Mouse (Mus musculus): ENCODE measurements at regions not wholly inside any gene's neighbourhood (a gene's known extent, or its start where the extent isn't known, plus 50 kb on each side); places are given as distances from the start of the nearest gene placed in this dataset.

DNA sequence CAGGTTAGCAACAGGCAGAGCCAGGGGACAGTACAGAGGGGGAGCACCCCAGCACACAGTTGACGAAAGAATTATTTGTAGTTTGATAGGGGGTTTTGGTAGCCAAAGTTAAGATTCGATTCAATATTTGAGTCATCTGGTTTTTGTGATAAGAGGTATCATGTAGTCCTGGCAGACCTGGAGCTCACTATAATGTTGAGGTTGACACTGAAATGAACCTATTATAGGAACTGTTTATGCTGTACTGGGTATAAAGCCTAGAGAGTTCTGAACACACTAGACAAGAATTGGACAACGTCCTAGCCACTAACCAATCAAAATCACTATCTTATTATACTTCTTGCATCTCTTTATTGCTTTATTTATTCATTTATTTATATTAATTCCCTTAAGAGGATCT is 284.4 kb upstream of the Thbs1 start:
- no peak overlapping the region for H3K4me3 ChIP-seq
- no peak for TF ChIP-seq CTCF (IDR thresholded peaks at IDR 0.05)
- no peak for DNase-seq
- no peak overlapping the region for H3K27ac ChIP-seq
- intact Hi-C loops (cut with DNase I) = no loop called here

DNA sequence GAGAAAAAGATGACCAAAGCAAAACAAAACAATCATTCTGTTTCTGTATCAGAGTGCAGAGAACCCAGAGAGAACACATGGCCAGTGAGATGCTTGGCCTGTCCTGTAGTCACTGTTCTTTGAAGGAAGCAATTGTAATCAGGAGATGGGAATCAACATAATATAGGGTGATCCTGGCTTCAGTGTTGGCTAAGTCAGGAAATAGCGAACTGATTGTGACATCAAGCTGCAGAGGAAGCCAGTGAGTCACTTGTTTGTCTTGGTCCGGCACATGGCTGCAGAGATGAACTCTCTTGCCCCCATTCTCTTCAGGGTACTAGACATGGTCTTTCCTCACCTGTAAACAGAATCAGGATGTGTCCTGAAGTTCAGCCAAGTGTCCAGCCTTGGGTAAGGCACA is 273.3 kb upstream of the Thbs1 start:
- Histone ChIP-seq H3K27ac (peak overlapping the region; percentile 60), H3K4me3 (no peak overlapping the region)
- TF ChIP-seq CTCF (IDR thresholded peaks at IDR 0.05) = no peak
- intact Hi-C loops (cut with DNase I) = no loop called here
- peak; percentile 29 for DNase-seq

DNA sequence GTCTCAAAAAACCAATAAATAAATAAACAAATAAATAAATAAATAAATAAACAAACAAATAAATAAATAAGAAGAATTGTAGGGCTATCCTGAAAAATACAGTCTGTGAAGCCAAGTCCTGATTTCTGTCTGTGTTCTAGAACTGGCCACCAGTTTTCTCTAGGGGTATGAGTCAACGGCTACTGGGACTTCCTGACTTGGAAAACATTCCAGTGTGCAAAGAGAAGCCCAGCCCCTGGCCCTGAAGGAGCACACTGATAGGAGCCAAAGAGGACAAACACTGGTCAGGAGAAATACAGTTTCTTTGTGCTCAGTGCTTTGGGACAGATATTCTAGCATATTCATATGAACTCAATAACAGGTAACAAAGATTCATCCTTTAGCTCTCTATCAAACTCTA is 271.3 kb upstream of the Thbs1 start:
- Histone ChIP-seq H3K27ac (peak overlapping the region; percentile 65), H3K4me3 (no peak overlapping the region)
- peak; percentile 65 for DNase-seq
- intact Hi-C loops (cut with DNase I) = no loop called here
- TF ChIP-seq CTCF (IDR thresholded peaks at IDR 0.05) = no peak

DNA sequence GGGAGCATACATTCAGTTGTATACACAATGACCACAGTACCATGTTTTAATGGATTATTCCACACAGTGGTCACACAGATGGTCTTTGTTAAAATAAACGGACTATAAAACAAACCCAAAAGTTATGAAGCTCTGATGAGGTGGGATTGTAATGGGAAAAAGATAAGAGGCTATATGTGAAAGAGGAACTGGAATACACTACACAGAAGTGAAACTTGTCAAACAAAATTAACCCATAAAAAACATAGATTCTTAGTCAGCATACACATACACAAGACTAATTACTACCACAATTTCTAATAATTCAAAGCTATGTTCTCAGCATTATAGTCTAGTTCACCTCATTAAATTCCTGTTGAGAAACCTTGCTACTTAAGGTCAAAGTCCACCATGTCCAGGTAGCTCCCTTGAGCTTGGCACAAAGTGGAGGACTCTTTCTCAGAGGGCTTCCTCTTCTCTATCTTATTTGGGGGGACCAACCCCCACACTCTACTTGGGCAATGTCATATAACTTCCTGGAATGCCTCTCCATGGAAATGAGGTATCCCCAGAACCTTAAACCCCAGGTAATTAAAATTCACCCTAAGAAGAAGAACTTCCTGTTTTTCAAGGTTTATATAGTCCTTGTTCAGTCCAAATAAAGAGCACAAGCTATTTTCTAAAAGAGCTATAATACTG is 269.2 kb upstream of the Thbs1 start:
- Histone ChIP-seq H3K4me3 (no peak overlapping the region), H3K27ac (no peak overlapping the region)
- TF ChIP-seq CTCF (IDR thresholded peaks at IDR 0.05) = no peak
- DNase-seq = no peak
- intact Hi-C loops (cut with DNase I) = no loop called here

DNA sequence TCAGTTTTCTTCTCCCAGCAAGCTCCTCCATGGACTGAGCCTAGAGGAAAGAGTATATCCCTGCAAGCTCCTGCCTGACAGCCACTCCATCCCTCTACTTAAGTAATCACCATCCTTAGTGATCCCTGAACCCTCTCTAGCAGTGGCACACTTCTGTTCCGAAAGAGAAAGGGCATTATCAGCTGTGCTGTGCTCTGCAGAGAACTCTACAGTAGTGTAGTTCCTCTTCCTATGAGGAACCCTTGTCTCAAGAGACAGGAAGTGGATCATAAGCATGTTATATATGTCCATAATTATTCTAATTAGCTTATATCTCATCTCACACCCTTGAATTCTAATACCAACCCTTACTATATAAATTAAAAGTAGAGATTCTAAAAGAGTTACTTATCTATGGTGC is 259.2 kb upstream of the Thbs1 start:
- intact Hi-C loops (cut with DNase I) = no loop called here
- Histone ChIP-seq H3K27ac (no peak overlapping the region), H3K4me3 (no peak overlapping the region)
- TF ChIP-seq CTCF (IDR thresholded peaks at IDR 0.05) = no peak
- DNase-seq = no peak

DNA sequence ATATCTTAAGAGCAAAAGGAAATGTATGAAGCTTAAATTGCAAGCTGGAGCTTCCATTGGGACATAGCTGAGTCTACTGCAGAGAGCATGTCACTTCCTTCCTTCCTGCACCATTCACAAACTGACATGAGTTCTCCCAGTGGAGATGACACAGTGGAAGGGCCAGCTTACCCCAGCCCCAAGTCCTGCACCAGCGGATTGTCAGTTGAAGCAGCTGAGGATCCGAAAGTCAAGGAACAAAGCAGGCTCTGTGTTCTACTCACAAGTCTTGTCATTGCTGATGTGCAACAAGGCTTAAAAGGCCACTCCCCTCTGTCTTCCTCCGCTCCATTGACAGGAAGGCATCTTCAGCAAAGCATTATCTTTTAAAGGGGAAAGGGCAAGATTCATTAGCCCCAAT is 249.4 kb upstream of the Thbs1 start:
- no peak overlapping the region for H3K27ac ChIP-seq
- intact Hi-C loops (cut with DNase I) = no loop called here
- H3K4me3 ChIP-seq = no peak overlapping the region
- DNase-seq = no peak
- TF ChIP-seq CTCF (IDR thresholded peaks at IDR 0.05) = no peak

DNA sequence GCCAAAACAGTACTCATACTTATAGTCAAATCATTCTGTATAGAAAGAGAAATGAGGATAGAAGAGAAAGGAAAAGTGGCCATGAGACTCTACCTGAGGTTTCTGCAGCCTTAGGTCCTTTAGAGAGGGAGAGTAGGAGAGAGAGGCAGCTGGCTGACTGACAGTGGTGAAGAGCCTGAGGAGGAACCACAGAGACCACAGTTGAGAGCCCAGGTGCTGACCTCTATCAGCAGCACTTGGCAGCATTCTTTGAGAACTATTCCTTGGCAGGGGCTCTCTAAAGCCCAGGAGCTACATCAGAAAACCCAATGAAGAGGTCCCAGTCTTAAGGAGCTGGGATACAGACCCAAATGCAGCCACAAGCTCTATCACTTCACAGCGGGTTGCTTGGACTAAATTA is 246.6 kb upstream of the Thbs1 start:
- DNase-seq = no peak
- intact Hi-C loops (cut with DNase I) = no loop called here
- Histone ChIP-seq H3K4me3 (no peak overlapping the region), H3K27ac (no peak overlapping the region)
- no peak for TF ChIP-seq CTCF (IDR thresholded peaks at IDR 0.05)

DNA sequence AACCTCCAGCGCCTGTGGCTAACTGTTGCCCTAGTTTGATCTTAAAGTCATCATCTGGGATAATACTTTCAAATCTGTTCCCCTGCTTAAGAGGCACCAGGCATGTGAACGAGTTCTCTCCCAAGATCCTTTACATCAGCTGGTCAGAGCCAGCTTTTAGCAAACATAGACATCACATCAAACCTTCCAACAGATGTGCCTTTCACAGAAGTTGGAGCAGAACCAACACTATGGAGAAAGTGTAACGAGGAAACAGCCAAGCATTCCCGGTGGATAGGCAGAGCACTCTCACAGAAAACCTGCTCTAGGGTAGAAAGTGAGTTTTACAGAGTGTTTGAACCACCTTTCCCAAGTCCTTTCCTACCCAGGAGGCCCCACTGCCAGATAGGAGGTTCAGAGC is 244.7 kb upstream of the Thbs1 start:
- TF ChIP-seq CTCF (IDR thresholded peaks at IDR 0.05) = no peak
- intact Hi-C loops (cut with DNase I) = no loop called here
- Histone ChIP-seq H3K27ac (peak overlapping the region; percentile 78), H3K4me3 (no peak overlapping the region)
- DNase-seq = no peak

DNA sequence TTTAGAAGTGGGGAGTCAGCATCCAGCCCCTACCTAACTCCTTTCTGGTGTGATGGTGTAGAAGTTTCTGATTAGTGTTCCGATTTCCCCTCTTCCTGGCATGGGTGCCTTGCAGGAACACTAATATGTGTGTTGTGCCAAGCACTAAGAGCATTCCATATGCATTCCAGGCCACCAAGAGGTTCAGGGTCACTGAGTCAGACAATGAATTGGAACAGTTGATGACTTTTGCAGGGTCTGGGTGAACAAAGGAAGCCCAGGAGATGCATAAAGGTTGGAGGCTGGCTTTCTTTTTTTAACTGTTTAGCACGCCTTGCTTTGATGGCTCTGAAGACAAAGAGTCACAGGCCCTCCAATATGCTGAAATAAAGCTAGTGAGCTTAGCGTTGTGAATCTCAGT is 244.3 kb upstream of the Thbs1 start:
- intact Hi-C loops (cut with DNase I) = no loop called here
- Histone ChIP-seq H3K27ac (peak overlapping the region; percentile 78), H3K4me3 (no peak overlapping the region)
- no peak for DNase-seq
- TF ChIP-seq CTCF (IDR thresholded peaks at IDR 0.05) = no peak

DNA sequence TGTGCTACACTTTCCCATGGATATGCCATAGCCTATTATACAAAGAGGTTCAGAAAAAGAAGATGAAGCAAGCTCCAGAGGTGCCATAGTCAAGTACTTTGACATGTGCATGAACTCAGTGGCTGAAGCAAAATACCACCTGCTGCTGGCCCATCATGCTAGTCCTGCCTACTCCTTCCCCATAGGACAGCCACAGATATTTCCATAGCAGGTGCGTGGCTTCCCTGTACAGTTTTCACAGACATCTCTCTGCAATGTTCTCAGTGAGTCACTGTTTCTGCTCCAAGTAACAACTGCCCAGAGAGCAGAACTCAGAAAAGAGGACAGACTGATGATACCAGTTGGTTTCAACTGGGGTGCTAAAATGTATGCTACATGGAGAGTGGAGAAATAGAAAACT is 242.8 kb upstream of the Thbs1 start:
- no peak for TF ChIP-seq CTCF (IDR thresholded peaks at IDR 0.05)
- Histone ChIP-seq H3K27ac (no peak overlapping the region), H3K4me3 (no peak overlapping the region)
- intact Hi-C loops (cut with DNase I) = no loop called here
- DNase-seq = no peak

DNA sequence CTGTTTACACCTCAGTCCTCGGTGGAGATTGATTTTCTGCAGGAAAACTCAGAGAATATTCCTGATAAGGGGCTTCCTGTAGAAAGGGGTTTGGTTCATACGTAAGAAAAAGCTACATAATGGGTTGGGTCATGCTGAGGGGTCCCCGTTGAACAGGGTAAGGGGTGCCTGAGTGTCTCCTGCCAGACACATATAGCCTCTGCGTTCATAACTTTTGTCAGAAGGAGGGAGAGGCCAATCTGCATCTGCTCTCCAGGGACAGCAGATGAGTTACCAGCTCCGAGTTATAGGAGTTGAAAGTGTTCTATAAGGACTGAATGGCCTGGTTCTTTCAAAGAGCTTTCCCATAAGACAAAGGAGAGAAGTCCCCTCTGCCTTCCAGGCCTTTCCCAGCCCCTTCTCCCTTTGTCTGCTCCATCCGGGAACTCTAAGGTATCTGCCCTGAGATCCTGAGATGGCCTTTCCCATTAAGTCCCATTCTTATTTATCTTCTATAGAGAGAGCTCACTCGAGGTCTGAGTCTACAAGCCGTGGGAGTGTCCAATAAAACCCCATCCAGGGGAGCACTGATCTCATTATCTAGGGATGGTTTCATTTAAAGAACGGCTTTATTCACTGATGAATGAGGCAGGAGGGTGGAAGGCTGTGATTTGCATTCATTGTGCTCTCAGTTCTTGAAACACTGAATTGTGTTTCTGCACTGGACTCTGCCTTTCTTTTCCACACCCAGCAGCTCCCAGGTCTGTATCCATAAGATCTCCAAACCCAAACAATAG is 240.0 kb upstream of the Thbs1 start:
- no peak for DNase-seq
- intact Hi-C loops (cut with DNase I) = no loop called here
- H3K4me3 ChIP-seq = no peak overlapping the region
- TF ChIP-seq CTCF (IDR thresholded peaks at IDR 0.05) = no peak
- no peak overlapping the region for H3K27ac ChIP-seq

DNA sequence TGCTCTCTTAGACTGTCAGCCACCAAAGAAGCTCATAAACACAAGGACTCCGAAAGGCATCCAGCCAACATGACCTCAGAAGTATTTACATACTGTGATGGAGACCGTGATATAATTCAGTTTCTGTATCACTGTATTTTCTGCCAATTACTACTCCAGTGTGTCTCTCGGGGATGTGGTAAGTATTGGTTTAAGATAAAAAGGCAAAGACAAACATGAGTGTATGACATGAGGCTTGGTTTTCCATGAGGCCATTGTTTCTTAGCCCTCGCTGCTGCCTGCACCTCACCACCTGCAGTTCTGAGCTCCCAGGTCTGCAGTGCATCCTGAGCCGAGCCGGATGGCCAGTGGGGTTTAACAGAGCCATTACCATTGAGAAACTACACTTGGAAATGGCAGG is 233.9 kb upstream of the Thbs1 start:
- TF ChIP-seq CTCF (IDR thresholded peaks at IDR 0.05) = no peak
- H3K27ac ChIP-seq = no peak overlapping the region
- no peak for DNase-seq
- intact Hi-C loops (cut with DNase I) = no loop called here
- H3K4me3 ChIP-seq = no peak overlapping the region

DNA sequence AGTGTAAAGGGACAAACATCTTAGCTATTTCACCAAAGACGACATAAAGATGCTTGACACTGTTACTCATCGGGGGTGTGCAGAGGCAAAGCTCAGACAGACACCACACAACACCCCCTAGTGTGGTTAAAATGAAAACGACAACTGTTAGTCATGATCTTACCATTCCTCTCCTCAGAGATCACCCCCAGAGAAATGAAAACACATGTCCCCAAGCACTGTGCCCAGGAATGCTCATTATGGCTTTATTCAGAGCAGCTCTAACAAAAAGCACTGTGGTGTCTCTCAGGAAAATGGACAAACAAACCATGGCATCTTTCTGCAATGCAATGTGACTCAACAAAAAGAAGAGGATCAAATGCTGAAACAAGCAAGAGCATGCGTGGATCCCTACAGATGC is 229.5 kb upstream of the Thbs1 start:
- no peak overlapping the region for H3K4me3 ChIP-seq
- H3K27ac ChIP-seq = no peak overlapping the region
- DNase-seq = no peak
- no peak for TF ChIP-seq CTCF (IDR thresholded peaks at IDR 0.05)
- intact Hi-C loops (cut with DNase I) = no loop called here

DNA sequence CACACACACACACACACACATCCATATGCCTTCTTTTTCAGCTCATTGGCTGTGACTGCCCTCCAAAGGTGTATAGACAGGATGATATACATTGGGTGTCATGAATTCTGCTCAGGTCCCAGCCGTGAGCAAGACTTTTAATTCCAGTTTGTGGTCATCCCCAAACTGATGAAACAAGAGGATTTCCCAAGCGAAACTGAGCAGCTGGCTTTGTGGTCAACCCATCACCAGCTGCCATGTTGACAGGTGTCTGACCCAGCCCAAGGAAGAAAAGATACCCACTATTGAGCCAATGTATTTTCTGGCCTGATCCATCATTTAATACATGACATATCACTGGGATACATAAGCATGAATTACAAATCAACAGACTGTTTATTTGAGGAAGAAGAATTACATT is 228.8 kb upstream of the Thbs1 start:
- no peak for DNase-seq
- intact Hi-C loops (cut with DNase I) = no loop called here
- H3K27ac ChIP-seq = no peak overlapping the region
- H3K4me3 ChIP-seq = no peak overlapping the region
- TF ChIP-seq CTCF (IDR thresholded peaks at IDR 0.05) = no peak

Data from gastrocnemius, adult 2 months (tissue).